Mouse (Mus musculus) liver, embryonic 13.5 days (tissue): ENCODE results near the gene Pla2g4b. TPM values are rescaled to one million over a fixed set of nuclear protein-coding genes. Genes with fewer than 3 reads are reported as not detected.

Source experiments
- ATAC-seq: fragments of 200-750 bp; cut with Nextera tagmentation; 2 replicates; pipeline ENCODE4 v1.8.0; 2017; ENCODE audit warnings: low read depth, mild to moderate bottlenecking, moderate number of reproducible peaks, moderate library complexity
- DNase-seq: peaks from one replicate; pipeline ENCODE4 v3.0.0; 2022
- H3K27ac ChIP-seq: fragments of 300-500 bp; sonication (generic); 2 replicates; pipeline ENCODE4 v1.5.1; 2015; ENCODE audit warnings: moderate library complexity, mild to moderate bottlenecking, inconsistent platforms
- H3K27me3 ChIP-seq: fragments of 300-500 bp; sonication (generic); 2 replicates; pipeline ENCODE4 v1.6.1; 2015; ENCODE audit warnings: mild to moderate bottlenecking, inconsistent platforms
- H3K36me3 ChIP-seq: fragments of 300-500 bp; sonication (generic); 2 replicates; pipeline ENCODE4 v1.6.1; 2015; ENCODE audit warnings: mild to moderate bottlenecking, inconsistent platforms
- H3K4me1 ChIP-seq: fragments of 300-500 bp; sonication (generic); replicated peaks from 2 replicates; pipeline ENCODE4 v1.6.1; 2015; ENCODE audit warnings: inconsistent platforms
- H3K4me2 ChIP-seq: fragments of 300-500 bp; sonication (generic); 2 replicates; pipeline ENCODE4 v1.6.1; 2015; ENCODE audit warnings: inconsistent platforms, mild to moderate bottlenecking, moderate library complexity
- H3K4me3 ChIP-seq: fragments of 300-500 bp; sonication (generic); replicated peaks from 2 replicates; pipeline ENCODE4 v1.5.1; 2015; ENCODE audit warnings: mild to moderate bottlenecking, inconsistent platforms
- H3K9ac ChIP-seq: fragments of 300-500 bp; sonication (generic); 2 replicates; pipeline ENCODE4 v1.6.1; 2015; ENCODE audit warnings: mild to moderate bottlenecking, inconsistent platforms
- H3K9me3 ChIP-seq: fragments of 300-500 bp; sonication (generic); replicated peaks from 2 replicates; pipeline ENCODE4 v1.6.1; 2016; ENCODE audit warnings: inconsistent platforms
- WGBS: fragments of 180-500 bp; shearing (Covaris S2); methylation state at CpG from one replicate; pipeline ENCODE4 v1.1.7; 2015; ENCODE audit not compliant: insufficient replicate concordance; 5-methylcytosine and 5-hydroxymethylcytosine counted together
- polyA plus RNA-seq: library from polyadenylated mRNA; unstranded; fragments of >200 nt; fragmentation: Nextera tagmentation; extraction: Ambion mirVana; gene quantifications from 2 replicates; pipeline ENCODE4 v1.2.1, GENCODE M21; 2015

The Pla2g4b gene
- polyA plus RNA-seq, 1 experiment from 2014 or later: 0.14 TPM

DNA sequence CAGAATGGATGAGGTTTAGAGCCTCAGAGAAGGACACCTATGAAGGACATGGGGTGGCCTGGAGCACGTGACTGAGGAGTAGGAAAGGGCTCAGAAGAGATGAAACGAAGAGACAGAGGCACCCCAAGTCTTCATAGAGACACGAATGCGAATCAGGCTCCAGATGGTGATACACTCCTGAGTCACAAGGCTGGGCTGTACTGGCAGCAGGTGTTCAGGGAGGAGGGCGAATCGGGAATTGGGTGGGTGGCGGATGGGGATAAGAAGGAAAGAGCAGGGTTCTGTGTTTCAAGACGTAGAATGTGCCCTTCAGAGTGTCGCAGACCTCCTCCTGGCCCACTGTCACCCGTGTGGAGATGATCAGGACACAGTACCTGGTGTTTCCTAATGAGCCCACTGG, 32.0 kb downstream of the Pla2g4b start:
- 76% methylated on average over 10 of the region's 10 CpGs for WGBS
- ATAC-seq (no peak), DNase-seq (no peak)
- no peaks in the 10 kb centered on the region for H3K4me1 ChIP-seq
- H3K27me3 ChIP-seq: no peaks in the 10 kb centered on the region
- H3K4me2 ChIP-seq: no peak overlapping the region
- H3K27ac ChIP-seq: no peak overlapping the region
- H3K9ac ChIP-seq: no peak overlapping the region
- no peaks in the 10 kb centered on the region for H3K9me3 ChIP-seq
- H3K36me3 ChIP-seq: no peaks in the 10 kb centered on the region
- H3K4me3 ChIP-seq: no peak overlapping the region

DNA sequence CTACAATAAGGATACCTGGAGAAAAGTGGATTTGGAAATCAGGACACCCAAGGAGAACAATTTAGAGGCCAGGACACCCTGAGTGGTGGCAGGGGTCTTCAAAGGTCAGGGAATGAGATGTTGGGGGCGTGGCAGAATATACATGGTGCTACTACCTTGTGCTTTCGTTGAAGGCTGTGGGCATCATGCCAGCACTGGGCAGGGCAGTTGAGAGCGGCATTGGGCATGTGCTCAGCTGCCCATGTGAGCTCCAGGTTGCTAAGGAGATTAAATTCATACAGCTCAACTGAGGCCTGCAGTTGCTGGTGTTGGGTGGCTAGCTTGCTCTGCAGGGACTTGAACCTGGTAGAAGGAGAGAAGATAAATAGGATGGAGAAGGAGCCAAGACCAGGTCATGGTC, 33.0 kb downstream of the Pla2g4b start:
- DNase-seq: no peak
- H3K9ac ChIP-seq: no peak overlapping the region
- WGBS: 65% methylated on average over 3 of the region's 3 CpGs

DNA sequence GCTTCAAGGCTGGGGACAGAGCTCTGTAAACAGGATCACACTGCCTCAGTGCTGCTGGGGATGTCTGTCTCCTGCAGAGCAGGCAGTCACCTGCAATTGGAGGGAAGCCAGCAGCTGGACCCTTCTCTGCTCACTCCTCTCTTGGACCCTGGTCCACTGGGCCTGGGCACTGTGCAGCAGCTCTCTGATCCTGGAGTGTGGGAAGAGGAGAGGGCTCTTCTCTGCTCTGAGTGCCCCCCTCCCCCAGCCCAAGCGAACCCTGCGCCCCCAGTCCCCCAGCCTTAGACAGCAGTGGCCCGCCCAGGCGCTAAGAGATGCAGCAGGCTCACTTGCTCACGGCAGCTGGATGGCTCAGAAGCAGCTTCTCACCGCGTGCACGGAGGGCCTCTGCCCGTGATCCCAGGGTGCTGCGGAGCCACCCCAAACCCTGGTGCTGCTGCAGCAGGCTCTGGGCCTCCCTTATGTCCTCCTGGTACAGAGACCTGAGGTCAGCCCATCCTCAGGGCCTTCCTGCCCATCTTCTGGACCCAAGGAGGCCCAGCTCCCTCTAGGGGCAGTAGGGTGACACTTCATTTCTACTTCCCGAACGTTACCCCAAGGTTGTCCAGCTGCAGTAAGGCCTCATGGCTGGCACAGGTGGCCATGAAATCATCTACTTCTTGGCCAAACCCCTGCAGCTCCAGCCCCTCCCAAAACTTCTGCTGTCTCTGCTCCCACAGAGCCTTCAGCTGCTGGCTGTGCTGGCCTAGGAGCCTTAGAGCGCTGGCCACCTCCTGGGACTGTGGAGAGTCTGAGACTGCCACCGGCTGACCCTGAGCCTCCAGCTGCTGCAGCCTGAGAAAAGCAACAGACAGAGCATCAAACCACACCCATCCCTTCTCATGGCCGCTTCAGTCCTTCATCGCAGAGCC, 35.6 kb downstream of the Pla2g4b start:
- Histone ChIP-seq H3K27me3 (no peaks in the 10 kb centered on the region), H3K4me2 (no peak overlapping the region), H3K36me3 (no peaks in the 10 kb centered on the region), H3K9ac (no peak overlapping the region), H3K4me1 (no peaks in the 10 kb centered on the region), H3K4me3 (no peak overlapping the region), H3K27ac (no peak overlapping the region), H3K9me3 (no peaks in the 10 kb centered on the region)
- DNase-seq (no peak), ATAC-seq (no peak)
- WGBS: 47% methylated on average over 16 of the region's 16 CpGs

More for the DNA sequence above, 33.0 kb downstream of the Pla2g4b start:
- Histone ChIP-seq H3K4me3 (no peak overlapping the region), H3K27ac (no peak overlapping the region), H3K4me2 (no peak overlapping the region), H3K36me3 (no peaks in the 10 kb centered on the region), H3K9me3 (no peaks in the 10 kb centered on the region), H3K4me1 (no peaks in the 10 kb centered on the region), H3K27me3 (no peaks in the 10 kb centered on the region)
- no peak for ATAC-seq

DNA sequence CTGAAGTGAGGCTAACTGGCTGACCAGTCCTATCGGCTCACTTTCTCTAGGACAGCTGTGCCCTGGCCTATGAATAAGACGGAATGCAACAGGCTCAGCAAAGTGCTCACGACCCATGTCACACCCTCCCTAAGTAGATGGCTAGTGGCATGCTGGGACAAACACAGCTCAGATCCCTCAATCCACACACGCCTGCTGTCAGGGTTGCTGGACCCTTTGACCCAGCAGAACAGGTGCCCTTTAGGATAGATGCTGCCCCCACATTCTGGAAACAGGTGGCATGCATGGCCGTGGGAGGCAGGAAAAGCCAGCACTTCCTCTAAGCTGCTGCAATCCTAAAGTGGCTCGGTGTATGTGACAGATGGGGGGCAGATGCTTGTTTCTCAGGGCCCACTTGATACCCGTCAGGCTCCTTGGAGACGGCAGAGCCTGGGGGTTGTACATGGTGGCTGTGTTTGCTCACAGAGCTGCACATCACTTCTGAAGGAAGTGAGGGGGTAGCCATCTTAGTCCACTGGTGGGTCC, 36.3 kb downstream of the Pla2g4b start:
- Histone ChIP-seq H3K27ac (no peak overlapping the region), H3K9ac (no peak overlapping the region), H3K9me3 (no peaks in the 10 kb centered on the region), H3K36me3 (no peaks in the 10 kb centered on the region), H3K4me1 (no peaks in the 10 kb centered on the region), H3K27me3 (no peaks in the 10 kb centered on the region; the same call in 1 of the 2 replicates), H3K4me2 (no peak overlapping the region), H3K4me3 (no peak overlapping the region)
- 57% methylated on average over 8 of the region's 8 CpGs for WGBS
- no peak for ATAC-seq
- no peak for DNase-seq

DNA sequence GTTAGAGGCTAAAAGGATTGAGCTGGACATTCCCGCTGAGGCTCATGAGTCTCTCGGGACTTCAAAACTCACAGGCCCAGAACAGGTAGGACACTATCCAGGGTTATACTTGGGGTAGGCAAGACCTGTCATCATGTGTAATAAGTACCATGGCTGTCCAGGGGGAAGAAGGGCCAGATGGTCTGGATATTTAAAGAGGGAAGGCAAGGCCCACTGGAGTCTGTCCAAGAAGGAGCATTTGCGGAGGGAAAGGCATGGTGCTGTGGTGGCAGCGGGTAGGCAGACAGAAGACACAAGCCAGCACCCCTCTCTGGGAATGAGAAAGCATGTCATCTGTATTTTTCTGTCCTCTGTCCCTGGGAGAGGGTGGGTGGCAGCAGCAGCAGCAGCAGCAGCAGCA, 40.9 kb downstream of the Pla2g4b start:
- WGBS: 72% methylated on average over 4 of the region's 4 CpGs
- Histone ChIP-seq H3K9ac (no peak overlapping the region), H3K36me3 (no peaks in the 10 kb centered on the region), H3K4me3 (no peak overlapping the region), H3K27ac (no peak overlapping the region), H3K4me1 (peaks cover 7% of the 10 kb centered on the region; the same call in 1 of the 2 replicates), H3K4me2 (no peak overlapping the region), H3K27me3 (peaks cover 29% of the 10 kb centered on the region), H3K9me3 (no peaks in the 10 kb centered on the region)
- DNase-seq (no peak), ATAC-seq (no peak)

DNA sequence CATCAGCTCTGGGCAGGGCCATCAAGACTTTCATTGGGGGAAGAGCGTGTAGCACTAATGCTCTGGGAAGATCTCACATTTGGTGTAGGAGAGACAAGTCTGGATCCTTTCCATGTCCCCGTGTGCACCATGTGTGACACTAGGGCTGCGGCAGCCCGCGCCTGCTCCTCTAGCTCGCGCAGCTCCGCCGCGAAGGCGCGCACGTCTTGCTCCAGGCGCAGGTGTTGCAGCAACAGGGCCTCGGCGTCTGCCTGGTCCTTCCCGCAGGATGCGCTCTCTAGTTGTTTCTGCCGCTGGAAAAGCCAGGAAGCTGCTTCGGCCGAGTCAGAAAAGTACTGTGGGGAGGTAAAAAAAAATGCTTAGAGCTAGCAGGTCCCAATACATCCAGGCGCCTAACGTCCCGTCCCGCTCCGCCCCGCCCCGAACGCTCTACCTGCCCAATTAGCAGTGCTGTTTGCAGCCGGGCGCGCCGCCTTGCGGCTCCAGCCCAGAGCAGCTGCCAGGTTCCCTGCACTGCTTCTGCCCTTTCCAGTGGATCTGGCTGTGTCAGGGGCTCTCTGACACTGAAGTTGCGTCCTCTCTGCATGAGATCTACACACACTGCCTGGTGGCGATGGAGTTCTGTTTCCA, 43.0 kb downstream of the Pla2g4b start:
- no peak overlapping the region for H3K9ac ChIP-seq
- H3K4me2 ChIP-seq: peak overlapping the region; percentile 57

DNA sequence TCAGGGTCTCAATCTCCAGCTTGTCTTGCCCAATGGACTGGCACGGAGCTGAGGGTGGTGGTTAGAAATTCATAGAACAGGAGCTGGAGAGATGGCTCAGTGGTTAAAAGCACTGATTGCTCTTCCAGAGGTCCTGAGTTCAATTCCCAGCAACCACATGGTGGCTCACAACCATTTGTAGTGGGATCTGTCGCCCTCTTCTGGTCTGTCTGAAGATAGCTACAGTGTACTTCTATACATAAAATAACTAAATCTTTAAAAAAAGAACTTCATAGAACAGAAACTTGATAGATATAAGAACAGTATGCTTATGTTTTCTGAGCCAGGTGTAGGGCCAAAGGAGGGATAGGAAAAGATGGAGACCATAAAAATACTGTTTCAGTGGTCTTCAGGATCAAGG, 49.2 kb downstream of the Pla2g4b start:
- 60% methylated on average over 2 of the region's 2 CpGs for WGBS
- DNase-seq (no peak), ATAC-seq (no peak)
- H3K4me2 ChIP-seq: no peak overlapping the region
- no peaks in the 10 kb centered on the region for H3K9me3 ChIP-seq
- no peak overlapping the region for H3K4me3 ChIP-seq
- H3K27ac ChIP-seq: no peak overlapping the region
- no peaks in the 10 kb centered on the region for H3K36me3 ChIP-seq
- no peak overlapping the region for H3K9ac ChIP-seq
- H3K4me1 ChIP-seq: peaks cover 5% of the 10 kb centered on the region; the same call in 1 of the 2 replicates
- peaks cover 10% of the 10 kb centered on the region for H3K27me3 ChIP-seq

More for the DNA sequence above, 43.0 kb downstream of the Pla2g4b start:
- Histone ChIP-seq H3K4me1 (peaks cover 7% of the 10 kb centered on the region; the same call in 1 of the 2 replicates), H3K4me3 (peak overlapping the region; percentile 33), H3K9me3 (no peaks in the 10 kb centered on the region), H3K36me3 (no peaks in the 10 kb centered on the region), H3K27ac (no peak overlapping the region), H3K27me3 (peaks cover 34% of the 10 kb centered on the region)
- ATAC-seq (0 out of 2 replicates have a peak, but pooled peaks have one; percentile 34), DNase-seq (no peak)
- WGBS: 4% methylated on average over 36 of the region's 36 CpGs

DNA sequence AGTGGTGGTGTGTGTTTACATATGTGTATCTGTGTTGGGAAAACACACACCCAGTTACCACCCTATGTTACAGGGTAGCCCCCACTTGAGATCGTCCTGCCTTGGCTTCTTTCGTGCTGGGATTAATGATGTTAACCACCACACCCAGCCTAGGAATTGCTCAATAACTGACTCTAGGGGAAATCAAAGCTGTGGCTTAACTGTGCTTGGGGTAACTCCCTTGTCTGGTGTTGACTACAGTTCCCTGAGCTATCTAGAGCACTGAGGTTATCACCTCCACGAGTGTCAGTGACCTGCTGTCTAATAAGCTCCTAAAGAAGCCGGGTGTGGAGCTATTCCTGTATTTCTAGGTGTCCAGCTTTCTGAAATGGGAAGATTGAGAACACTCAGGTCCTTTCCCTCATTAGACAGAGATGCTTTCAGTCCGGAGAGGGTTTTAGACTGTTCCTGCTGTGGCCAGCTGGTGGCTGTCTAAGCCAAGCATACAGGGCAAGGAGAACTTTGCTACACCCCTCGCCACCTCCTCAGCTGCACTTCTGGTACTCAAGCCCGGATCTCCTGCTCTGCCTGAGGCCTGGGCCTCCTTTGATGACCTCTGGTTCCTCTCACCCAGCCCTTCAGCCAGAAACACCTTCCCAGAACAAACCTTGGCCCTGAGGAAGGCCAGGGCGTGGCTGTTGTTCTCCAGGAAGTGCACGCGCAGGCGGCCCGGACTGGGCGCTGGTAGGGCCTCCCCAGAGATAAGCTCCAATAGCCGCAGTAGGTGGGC, 51.6 kb downstream of the Pla2g4b start:
- peaks cover 5% of the 10 kb centered on the region; the same call in 1 of the 2 replicates for H3K4me1 ChIP-seq
- no peak for ATAC-seq
- H3K36me3 ChIP-seq: no peaks in the 10 kb centered on the region
- no peak overlapping the region for H3K9ac ChIP-seq
- DNase-seq: peak; percentile 25
- H3K27ac ChIP-seq: no peak overlapping the region
- no peaks in the 10 kb centered on the region for H3K9me3 ChIP-seq
- H3K4me2 ChIP-seq: no peak overlapping the region
- H3K27me3 ChIP-seq: 0 out of 2 replicates have a peak, but pooled peaks cover 2% of the 10 kb centered on the region
- no peak overlapping the region for H3K4me3 ChIP-seq
- 53% methylated on average over 14 of the region's 14 CpGs for WGBS

DNA sequence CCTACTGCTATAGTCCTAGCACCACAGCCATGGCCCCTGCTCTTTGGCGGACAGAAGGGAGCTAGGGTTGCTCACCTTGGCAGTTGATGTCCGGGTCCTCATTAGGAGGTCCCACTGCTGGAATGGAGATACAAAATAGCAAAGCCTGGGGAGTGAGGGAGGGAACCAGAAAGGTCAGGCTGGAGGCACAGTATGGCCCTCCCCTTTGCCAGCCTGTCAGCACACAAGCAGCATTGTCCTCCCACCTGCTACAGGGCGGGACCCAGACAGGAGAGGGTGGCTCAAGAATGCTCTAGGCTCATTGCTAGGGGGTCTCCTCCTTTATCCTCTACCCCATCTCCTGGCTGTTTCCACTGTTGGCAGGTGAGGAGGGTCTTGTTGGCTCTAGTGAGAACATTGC, 52.8 kb downstream of the Pla2g4b start:
- Histone ChIP-seq H3K27ac (no peak overlapping the region), H3K36me3 (peaks cover 2% of the 10 kb centered on the region; the same call in 1 of the 2 replicates), H3K27me3 (no peaks in the 10 kb centered on the region), H3K4me1 (peaks cover 5% of the 10 kb centered on the region; the same call in 1 of the 2 replicates), H3K9ac (no peak overlapping the region), H3K9me3 (no peaks in the 10 kb centered on the region), H3K4me3 (no peak overlapping the region), H3K4me2 (no peak overlapping the region)
- 75% methylated on average over 3 of the region's 3 CpGs for WGBS
- DNase-seq (no peak), ATAC-seq (no peak)

DNA sequence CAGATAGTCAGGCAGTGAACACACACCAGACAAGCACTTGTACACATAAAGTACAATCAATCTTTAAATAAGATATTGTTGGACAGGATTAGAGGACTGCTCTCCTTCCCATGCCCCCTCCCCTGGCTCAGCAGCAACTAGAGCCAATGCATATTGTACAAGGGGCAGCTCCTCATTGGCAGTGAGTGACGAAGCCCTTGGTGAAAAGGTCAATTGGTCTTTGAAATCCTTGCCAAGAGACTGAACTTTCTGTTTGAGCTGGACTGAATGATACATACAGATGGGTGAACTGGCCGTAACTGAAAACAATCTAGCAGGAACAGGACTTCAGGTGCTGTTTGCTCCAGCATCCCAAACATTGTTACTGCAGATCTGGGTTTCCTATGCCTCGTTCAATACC, 54.2 kb downstream of the Pla2g4b start:
- Histone ChIP-seq H3K27ac (no peak overlapping the region), H3K27me3 (no peaks in the 10 kb centered on the region), H3K4me2 (no peak overlapping the region), H3K4me3 (no peak overlapping the region), H3K9me3 (no peaks in the 10 kb centered on the region), H3K4me1 (peaks cover 5% of the 10 kb centered on the region; the same call in 1 of the 2 replicates), H3K9ac (no peak overlapping the region), H3K36me3 (peaks cover 8% of the 10 kb centered on the region; the same call in 1 of the 2 replicates)
- DNase-seq: no peak
- ATAC-seq: no peak
- 64% methylated on average over 3 of the region's 3 CpGs for WGBS

DNA sequence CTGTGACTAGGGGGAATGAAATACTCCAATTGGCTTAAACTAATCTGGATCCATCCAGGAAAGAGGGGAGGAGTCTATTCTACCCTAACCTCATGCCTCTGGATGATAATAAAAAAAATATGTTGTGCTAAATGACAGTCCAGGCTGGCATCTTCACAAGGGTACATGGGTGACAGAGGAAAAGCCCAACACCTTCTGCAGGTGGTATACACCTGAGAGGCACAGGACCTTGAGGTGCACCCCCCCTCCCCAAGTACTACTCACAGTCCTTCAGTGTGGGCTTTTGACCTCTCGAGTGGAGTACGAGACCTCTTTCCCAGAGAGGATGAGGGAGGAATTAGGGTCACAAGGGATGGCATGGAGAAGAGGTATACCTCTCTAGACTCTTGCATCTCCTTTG, 54.7 kb downstream of the Pla2g4b start:
- no peak overlapping the region for H3K4me3 ChIP-seq
- peaks cover 8% of the 10 kb centered on the region; the same call in 1 of the 2 replicates for H3K36me3 ChIP-seq
- WGBS: 67% methylated on average over 2 of the region's 2 CpGs
- no peaks in the 10 kb centered on the region for H3K9me3 ChIP-seq
- H3K27ac ChIP-seq: no peak overlapping the region
- H3K27me3 ChIP-seq: no peaks in the 10 kb centered on the region
- H3K4me1 ChIP-seq: peaks cover 5% of the 10 kb centered on the region; the same call in 1 of the 2 replicates
- no peak overlapping the region for H3K4me2 ChIP-seq
- H3K9ac ChIP-seq: no peak overlapping the region
- ATAC-seq: no peak
- no peak for DNase-seq
